Mouse (Mus musculus) stomach, postnatal 0 days (tissue): ENCODE results near the gene Mpp1. TPM values are rescaled to one million over a fixed set of nuclear protein-coding genes. Genes with fewer than 3 reads are reported as not detected.

Experiments used
- ATAC-seq: fragments of 200-750 bp; cut with Nextera tagmentation; 2 replicates; pipeline ENCODE4 v1.8.0; 2017; ENCODE audit not compliant: low FRiP score, low TSS enrichment
- DNase-seq: peaks from one replicate; pipeline ENCODE4 v3.0.0-alpha.2; 2016; ENCODE audit warnings: low spot score
- H3K27ac ChIP-seq: fragments of 300-500 bp; sonication (generic); replicated peaks from 2 replicates; pipeline ENCODE4 v1.5.1; 2014; ENCODE audit warnings: mild to moderate bottlenecking, control low read depth
- H3K27me3 ChIP-seq: fragments of 300-500 bp; sonication (generic); 2 replicates; pipeline ENCODE4 v1.6.1; 2014; ENCODE audit warnings: low read length; ENCODE audit not compliant: control insufficient read depth, insufficient read depth
- H3K36me3 ChIP-seq: fragments of 300-500 bp; sonication (generic); 2 replicates; pipeline ENCODE4 v1.6.1; 2014; ENCODE audit warnings: low read length, mixed read lengths; ENCODE audit not compliant: control insufficient read depth, insufficient read depth
- H3K4me1 ChIP-seq: fragments of 300-500 bp; sonication (generic); replicated peaks from 2 replicates; pipeline ENCODE4 v1.6.1; 2014; ENCODE audit warnings: antibody characterized with exemption; ENCODE audit not compliant: control insufficient read depth, insufficient read depth
- H3K4me2 ChIP-seq: fragments of 300-500 bp; sonication (generic); replicated peaks from 2 replicates; pipeline ENCODE4 v1.6.1; 2014; ENCODE audit warnings: low read depth, mild to moderate bottlenecking, control low read depth, moderate library complexity
- H3K4me3 ChIP-seq: fragments of 300-500 bp; sonication (generic); 2 replicates; pipeline ENCODE4 v1.5.1; 2014; ENCODE audit warnings: low read depth, low read length, control low read depth
- H3K9ac ChIP-seq: fragments of 300-500 bp; sonication (generic); 2 replicates; pipeline ENCODE4 v1.6.1; 2014; ENCODE audit warnings: mild to moderate bottlenecking, low read length, control low read depth, mixed read lengths
- H3K9me3 ChIP-seq: fragments of 300-500 bp; sonication (generic); 2 replicates; pipeline ENCODE4 v1.6.1; 2016; ENCODE audit warnings: low read length; ENCODE audit not compliant: control insufficient read depth
- CTCF ChIP-seq: IDR thresholded peaks from 2 replicates; pipeline ENCODE4 v1.5.1; 2016; ENCODE audit warnings: antibody characterized with exemption, low read depth, mild to moderate bottlenecking, moderate library complexity
- EP300 ChIP-seq: optimal IDR thresholded peaks from 2 replicates; pipeline ENCODE3; 2016; ENCODE audit warnings: antibody characterized with exemption
- WGBS: fragments of 180-500 bp; shearing (Covaris S2); extraction: QIAGEN DNeasy Blood & Tissue Kit; methylation state at CpG from one replicate; pipeline ENCODE4 v1.1.7; 2014; 5-methylcytosine and 5-hydroxymethylcytosine counted together
- polyA plus RNA-seq: library from polyadenylated mRNA; unstranded; fragments of >200 nt; fragmentation: Nextera tagmentation; extraction: Ambion mirVana; gene quantifications from 2 replicates; pipeline ENCODE4 v1.2.1, GENCODE M21; 2015

The Mpp1 gene
- polyA plus RNA-seq, 1 experiment from 2014 or later = 52.5 TPM

GRCm38 (mm10) chrX:75138182-75138581 lies 7.4 kb upstream of the Mpp1 start:
- Histone ChIP-seq H3K4me2 (no peak overlapping the region), H3K9me3 (no peaks in the 10 kb centered on the region), H3K27me3 (no peaks in the 10 kb centered on the region), H3K9ac (no peak overlapping the region), H3K36me3 (no peaks in the 10 kb centered on the region), H3K4me3 (no peak overlapping the region), H3K4me1 (no peaks in the 10 kb centered on the region), H3K27ac (no peak overlapping the region)
- no peak for ATAC-seq
- DNase-seq = no peak
- 96% methylated on average over 2 of the region's 2 CpGs for WGBS
- TF ChIP-seq CTCF (no peak), EP300 (no peak)

- Histone ChIP-seq H3K27me3 (no peaks in the 10 kb centered on the region), H3K4me2 (no peak overlapping the region), H3K9me3 (no peaks in the 10 kb centered on the region), H3K36me3 (no peaks in the 10 kb centered on the region), H3K27ac (no peak overlapping the region), H3K4me1 (no peaks in the 10 kb centered on the region), H3K4me3 (no peak overlapping the region), H3K9ac (no peak overlapping the region)
- DNase-seq (no peak), ATAC-seq (no peak)
- WGBS = 49% methylated on average over 2 of the region's 2 CpGs
- TF ChIP-seq EP300 = no peak
Observed at GRCm38 (mm10) chrX:75137729-75138128, 6.9 kb upstream of the Mpp1 start.

- ATAC-seq = no peak
- no peak overlapping the region for H3K4me3 ChIP-seq
- H3K27ac ChIP-seq = no peak overlapping the region
- H3K4me2 ChIP-seq = no peak overlapping the region
- H3K27me3 ChIP-seq = no peaks in the 10 kb centered on the region
- no peaks in the 10 kb centered on the region for H3K36me3 ChIP-seq
- DNase-seq = no peak
- H3K9ac ChIP-seq = no peak overlapping the region
- no peaks in the 10 kb centered on the region for H3K4me1 ChIP-seq
- TF ChIP-seq EP300 = no peak
- no peak for TF ChIP-seq CTCF
- H3K9me3 ChIP-seq = no peaks in the 10 kb centered on the region
Observed at GRCm38 (mm10) chrX:75136938-75137337, 6.1 kb upstream of the Mpp1 start.

- Histone ChIP-seq H3K4me2 (peak overlapping the region; percentile 18), H3K4me3 (0 out of 2 replicates have a peak overlapping the region, but pooled peaks have one; percentile 49)
- 49% methylated on average over 2 of the region's 2 CpGs for WGBS
Observed at GRCm38 (mm10) chrX:75129474-75129873, 1.3 kb downstream of the Mpp1 start.

GRCm38 (mm10) chrX:75128333-75128980 lies 2.4 kb downstream of the Mpp1 start:
- no peak for TF ChIP-seq EP300
- no peak for TF ChIP-seq CTCF
- peak; percentile 47 for ATAC-seq
- Histone ChIP-seq H3K4me3 (no peak overlapping the region), H3K4me2 (no peak overlapping the region), H3K4me1 (no peaks in the 10 kb centered on the region), H3K27ac (no peak overlapping the region), H3K9ac (no peak overlapping the region), H3K27me3 (no peaks in the 10 kb centered on the region), H3K36me3 (no peaks in the 10 kb centered on the region), H3K9me3 (no peaks in the 10 kb centered on the region)
- DNase-seq = peak; percentile 43

More at GRCm38 (mm10) chrX:75129474-75129873, 1.3 kb downstream of the Mpp1 start:
- ATAC-seq = no peak
- Histone ChIP-seq H3K27ac (no peak overlapping the region), H3K9me3 (no peaks in the 10 kb centered on the region), H3K27me3 (no peaks in the 10 kb centered on the region), H3K9ac (no peak overlapping the region), H3K4me1 (no peaks in the 10 kb centered on the region), H3K36me3 (no peaks in the 10 kb centered on the region)
- TF ChIP-seq CTCF (no peak), EP300 (no peak)
- no peak for DNase-seq

- Histone ChIP-seq H3K4me1 (no peaks in the 10 kb centered on the region), H3K4me2 (no peak overlapping the region), H3K36me3 (no peaks in the 10 kb centered on the region)
Observed at GRCm38 (mm10) chrX:75126893-75127292, 3.9 kb downstream of the Mpp1 start.

More at GRCm38 (mm10) chrX:75126893-75127292, 3.9 kb downstream of the Mpp1 start:
- ATAC-seq = no peak
- no peak for TF ChIP-seq CTCF
- TF ChIP-seq EP300 = no peak
- no peak overlapping the region for H3K4me3 ChIP-seq
- DNase-seq = no peak
- H3K9me3 ChIP-seq = no peaks in the 10 kb centered on the region
- no peak overlapping the region for H3K9ac ChIP-seq
- H3K27me3 ChIP-seq = no peaks in the 10 kb centered on the region
- no peak overlapping the region for H3K27ac ChIP-seq
